Mouse (Mus musculus) forebrain, embryonic 12.5 days (tissue): ENCODE measurements at regions not wholly inside any gene's neighbourhood (a gene's known extent, or its start where the extent isn't known, plus 50 kb on each side); places are given as distances from the start of the nearest gene placed in this dataset.
A peak's percentile ranks its signal among the peaks of the same experiment; 100 is the strongest.

Source experiments
- ATAC-seq: fragments of 200-750 bp; cut with Nextera tagmentation; 2 replicates; pipeline ENCODE4 v1.8.0; 2017; ENCODE audit warnings: moderate TSS enrichment; ENCODE audit not compliant: low FRiP score
- H3K27ac ChIP-seq: fragments of 300-500 bp; sonication (generic); 2 replicates; pipeline ENCODE4 v1.5.1; 2016; ENCODE audit warnings: mild to moderate bottlenecking
- H3K27me3 ChIP-seq: fragments of 300-500 bp; sonication (generic); 2 replicates; pipeline ENCODE4 v1.6.1; 2016; ENCODE audit warnings: mild to moderate bottlenecking
- H3K36me3 ChIP-seq: fragments of 300-500 bp; sonication (generic); replicated peaks from 2 replicates; pipeline ENCODE4 v1.6.1; 2016; ENCODE audit warnings: mild to moderate bottlenecking
- H3K4me1 ChIP-seq: fragments of 300-500 bp; sonication (generic); 2 replicates; pipeline ENCODE4 v1.6.1; 2016
- H3K4me2 ChIP-seq: fragments of 300-500 bp; sonication (generic); 2 replicates; pipeline ENCODE4 v1.6.1; 2016; ENCODE audit warnings: mild to moderate bottlenecking, moderate library complexity
- H3K4me3 ChIP-seq: fragments of 300-500 bp; sonication (generic); replicated peaks from 2 replicates; pipeline ENCODE4 v1.5.1; 2016; ENCODE audit warnings: mild to moderate bottlenecking
- H3K9ac ChIP-seq: fragments of 300-500 bp; sonication (generic); 2 replicates; pipeline ENCODE4 v1.6.1; 2016; ENCODE audit warnings: mild to moderate bottlenecking
- H3K9me3 ChIP-seq: fragments of 300-500 bp; sonication (generic); 2 replicates; pipeline ENCODE4 v1.6.1; 2016
- WGBS: fragments of 180-500 bp; shearing (Covaris S2); methylation state at CpG from one replicate; pipeline ENCODE4 v1.1.7; 2016; 5-methylcytosine and 5-hydroxymethylcytosine counted together

GRCm38 (mm10) chr3:150435199-150435598 lies 1002.5 kb upstream of the Adgrl4 start:
- Histone ChIP-seq H3K27me3 (no peaks in the 10 kb centered on the region), H3K4me1 (no peaks in the 10 kb centered on the region; the same call in 1 of the 2 replicates), H3K9ac (no peak overlapping the region), H3K9me3 (no peaks in the 10 kb centered on the region), H3K4me3 (no peak overlapping the region), H3K27ac (no peak overlapping the region), H3K36me3 (no peaks in the 10 kb centered on the region), H3K4me2 (no peak overlapping the region)
- 88% methylated on average over 1 of the region's 1 CpGs for WGBS
- ATAC-seq = peak; percentile 39; the same call in 1 of the 2 replicates

DNA sequence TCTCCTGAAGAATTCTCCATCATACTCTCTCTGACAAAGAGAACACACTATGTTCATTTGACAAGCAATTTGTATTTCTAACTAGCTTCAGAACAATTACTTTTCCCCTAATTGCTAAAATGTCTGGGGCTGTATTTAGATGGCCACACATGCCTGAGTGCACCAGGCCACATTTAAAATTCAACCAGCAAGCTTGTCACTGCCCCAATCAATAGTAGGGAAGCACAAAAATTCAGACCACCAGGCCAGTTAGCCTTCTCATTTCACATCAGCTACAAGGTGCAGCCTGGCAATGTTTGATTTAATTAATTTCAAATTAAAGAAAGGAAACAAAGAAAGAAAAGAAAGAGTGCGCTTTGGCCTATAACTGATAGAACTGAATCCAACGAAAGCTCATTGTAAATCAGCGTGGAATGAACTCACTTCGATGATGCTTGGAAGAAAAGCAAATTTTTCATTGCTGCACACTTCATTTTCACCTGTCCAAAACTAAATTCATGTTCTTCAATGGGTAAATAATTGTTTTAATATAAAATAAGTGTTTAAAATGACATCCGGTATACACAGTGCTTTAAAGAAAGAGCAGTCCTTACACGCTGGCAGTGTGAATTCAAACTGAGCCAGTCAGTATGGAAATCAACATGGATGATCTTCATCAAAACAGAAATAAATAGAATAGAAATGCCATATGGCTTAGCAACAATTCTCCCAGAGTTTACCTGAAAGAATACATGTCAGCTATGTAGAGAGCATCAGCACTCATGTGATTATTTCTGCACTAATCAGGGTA lies 1001.7 kb upstream of the Adgrl4 start:
- H3K27ac ChIP-seq = 0 out of 2 replicates have a peak overlapping the region, but pooled peaks have one; percentile 25
- ATAC-seq = peak; percentile 69

More for the DNA sequence above, 1001.7 kb upstream of the Adgrl4 start:
- 59% methylated on average over 6 of the region's 6 CpGs for WGBS
- no peak overlapping the region for H3K4me2 ChIP-seq
- H3K9ac ChIP-seq = no peak overlapping the region
- no peaks in the 10 kb centered on the region for H3K36me3 ChIP-seq
- H3K27me3 ChIP-seq = no peaks in the 10 kb centered on the region
- no peak overlapping the region for H3K4me3 ChIP-seq
- no peaks in the 10 kb centered on the region; the same call in 1 of the 2 replicates for H3K4me1 ChIP-seq
- H3K9me3 ChIP-seq = no peaks in the 10 kb centered on the region
